Mouse (Mus musculus): ENCODE measurements around the gene Stradb.
"Not testable (repeated sequence)": the region's sequence is repeated elsewhere in the genome, so short reads cannot be mapped to it uniquely, and the experiment has no call there.

Stradb gene

GRCm38 (mm10) chr1:58973366-58974221, at the start of gene Stradb, which contains the start of gene Trak2:
TSS of gene Stradb (plus strand) at chr1:58973522.
TSS of gene Trak2 (minus strand) at chr1:58973430.
- peak; percentile 98 for DNase-seq (ENCODE audit: low spot score)

- no peak for DNase-seq (ENCODE audit: low spot score)
Measured at GRCm38 (mm10) chr1:58926664-58927063, 46.7 kb upstream of the Stradb start.

GRCm38 (mm10) chr1:58936746-58937605, 36.3 kb upstream of the Stradb start:
- no peak for DNase-seq (ENCODE audit: low spot score)

GRCm38 (mm10) chr1:58937606-58938099, 35.7 kb upstream of the Stradb start:
- DNase-seq (ENCODE audit: low spot score): no peak

GRCm38 (mm10) chr1:58945523-58945922, 27.8 kb upstream of the Stradb start:
- DNase-seq (ENCODE audit: low spot score): no peak

- DNase-seq (ENCODE audit: low spot score): no peak
Measured at GRCm38 (mm10) chr1:58945960-58946670, 27.2 kb upstream of the Stradb start.

GRCm38 (mm10) chr1:58946718-58947117, 26.6 kb upstream of the Stradb start:
- DNase-seq (ENCODE audit: low spot score): no peak

GRCm38 (mm10) chr1:58949561-58950106, 23.7 kb upstream of the Stradb start:
- DNase-seq (ENCODE audit: low spot score): no peak

- DNase-seq (ENCODE audit: low spot score): peak; percentile 39
Measured at GRCm38 (mm10) chr1:58950899-58951648, 22.2 kb upstream of the Stradb start.

- DNase-seq (ENCODE audit: low spot score): no peak
Measured at GRCm38 (mm10) chr1:58951841-58952240, 21.5 kb upstream of the Stradb start.

- DNase-seq (ENCODE audit: low spot score): no peak
Measured at GRCm38 (mm10) chr1:58952526-58952925, 20.8 kb upstream of the Stradb start.

GRCm38 (mm10) chr1:58952997-58953396, 20.3 kb upstream of the Stradb start:
- no peak for DNase-seq (ENCODE audit: low spot score)

GRCm38 (mm10) chr1:58953686-58954434, 19.5 kb upstream of the Stradb start:
- no peak for DNase-seq (ENCODE audit: low spot score)

GRCm38 (mm10) chr1:58954578-58955410, 18.5 kb upstream of the Stradb start:
- no peak for DNase-seq (ENCODE audit: low spot score)

GRCm38 (mm10) chr1:58955716-58956115, 17.6 kb upstream of the Stradb start:
- DNase-seq (ENCODE audit: low spot score): no peak

GRCm38 (mm10) chr1:58956229-58956628, 17.1 kb upstream of the Stradb start:
- no peak for DNase-seq (ENCODE audit: low spot score)

- DNase-seq (ENCODE audit: low spot score): no peak
Measured at GRCm38 (mm10) chr1:58957931-58958330, 15.4 kb upstream of the Stradb start.

- not testable (repeated sequence) for DNase-seq (ENCODE audit: low spot score)
Measured at GRCm38 (mm10) chr1:58958789-58959526, 14.4 kb upstream of the Stradb start.

GRCm38 (mm10) chr1:58959682-58960081, 13.6 kb upstream of the Stradb start:
- no peak for DNase-seq (ENCODE audit: low spot score)

All from retina, embryonic 14.5 days (tissue).